Mouse (Mus musculus) hindbrain, embryonic 11.5 days (tissue): ENCODE measurements at regions not wholly inside any gene's neighbourhood (a gene's known extent, or its start where the extent isn't known, plus 50 kb on each side); places are given as distances from the start of the nearest gene placed in this dataset.

Source experiments
- ATAC-seq: fragments of 200-750 bp; cut with Nextera tagmentation; 2 replicates; pipeline ENCODE4 v1.8.0; 2017; ENCODE audit warnings: mild to moderate bottlenecking, moderate TSS enrichment, moderate library complexity; ENCODE audit not compliant: low FRiP score
- DNase-seq: peaks from one replicate; pipeline ENCODE4 v3.0.0-alpha.2; 2015; ENCODE audit warnings: low spot score
- H3K27ac ChIP-seq: fragments of 300-500 bp; sonication (generic); 2 replicates; pipeline ENCODE4 v1.5.1; 2014; ENCODE audit warnings: mild to moderate bottlenecking, low read depth, low read length
- H3K27me3 ChIP-seq: fragments of 300-500 bp; sonication (generic); 2 replicates; pipeline ENCODE4 v1.6.1; 2014; ENCODE audit warnings: mild to moderate bottlenecking, low read length, moderate library complexity, mixed read lengths; ENCODE audit not compliant: control insufficient read depth, insufficient read depth
- H3K36me3 ChIP-seq: fragments of 300-500 bp; sonication (generic); 2 replicates; pipeline ENCODE4 v1.6.1; 2014; ENCODE audit warnings: mild to moderate bottlenecking, low read length, moderate library complexity, mixed read lengths; ENCODE audit not compliant: control insufficient read depth, insufficient read depth
- H3K4me1 ChIP-seq: fragments of 300-500 bp; sonication (generic); replicated peaks from 2 replicates; pipeline ENCODE4 v1.6.1; 2014; ENCODE audit warnings: low read length, mixed read lengths; ENCODE audit not compliant: control insufficient read depth, insufficient read depth
- H3K4me2 ChIP-seq: fragments of 300-500 bp; sonication (generic); replicated peaks from 2 replicates; pipeline ENCODE4 v1.6.1; 2014; ENCODE audit warnings: mild to moderate bottlenecking, low read depth, low read length
- H3K4me3 ChIP-seq: fragments of 300-500 bp; sonication (generic); 2 replicates; pipeline ENCODE4 v1.5.1; 2014; ENCODE audit warnings: low read depth, low read length
- H3K9ac ChIP-seq: fragments of 300-500 bp; sonication (generic); 2 replicates; pipeline ENCODE4 v1.6.1; 2014; ENCODE audit warnings: low read depth, low read length
- H3K9me3 ChIP-seq: fragments of 300-500 bp; sonication (generic); 2 replicates; pipeline ENCODE4 v1.6.1; 2016; ENCODE audit warnings: low read length; ENCODE audit not compliant: control insufficient read depth
- WGBS: fragments of 180-500 bp; shearing (Covaris S2); extraction: QIAGEN DNeasy Blood & Tissue Kit; methylation state at CpG from one replicate; pipeline ENCODE4 v1.1.7; 2014; 5-methylcytosine and 5-hydroxymethylcytosine counted together

DNA sequence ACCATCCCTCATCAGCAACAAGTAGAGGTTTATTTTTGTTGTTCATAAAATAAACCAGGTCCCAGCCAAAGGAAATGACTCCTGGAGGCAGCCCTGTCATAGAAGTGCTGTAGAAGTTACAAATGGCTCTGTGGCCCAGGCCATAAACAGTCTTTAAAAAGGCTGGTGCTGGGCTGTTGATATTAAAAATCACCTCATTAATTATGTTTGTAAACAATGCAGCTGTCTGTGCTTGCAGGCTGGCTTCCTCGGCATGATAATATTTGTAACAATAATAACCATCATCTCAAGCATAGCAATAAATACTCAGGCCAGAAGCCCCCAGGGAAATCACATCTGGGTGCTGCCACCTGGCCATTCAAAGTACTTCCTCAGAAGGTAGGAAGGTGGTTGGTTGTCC, 176.5 kb downstream of the Sptssa start:
- Histone ChIP-seq H3K27me3 (no peaks in the 10 kb centered on the region), H3K4me1 (no peaks in the 10 kb centered on the region), H3K4me3 (no peak overlapping the region), H3K27ac (no peak overlapping the region), H3K36me3 (no peaks in the 10 kb centered on the region), H3K9ac (no peak overlapping the region), H3K9me3 (no peaks in the 10 kb centered on the region), H3K4me2 (no peak overlapping the region)
- ATAC-seq (no peak), DNase-seq (no peak)
- WGBS = 69% methylated on average over 1 of the region's 1 CpGs

DNA sequence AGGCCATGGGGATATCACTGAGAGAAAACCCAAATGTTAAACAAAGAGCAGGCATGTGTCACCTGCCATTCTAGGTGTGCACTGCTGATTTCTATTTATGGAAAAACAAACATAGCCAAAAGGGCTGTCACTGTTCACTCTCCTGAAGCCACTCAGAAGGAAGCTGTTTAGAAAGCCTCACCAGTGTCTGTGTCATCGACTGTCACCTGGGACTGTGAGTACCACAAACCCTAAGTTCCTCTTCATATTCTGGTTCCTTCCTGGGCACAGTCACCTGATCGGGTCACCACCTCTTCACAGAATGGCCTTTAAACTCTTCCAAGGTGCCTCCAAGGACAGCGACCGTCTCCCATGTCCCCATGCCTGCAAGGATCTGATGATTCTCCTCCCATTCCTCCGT, 183.5 kb downstream of the Sptssa start:
- H3K27me3 ChIP-seq = no peaks in the 10 kb centered on the region
- no peaks in the 10 kb centered on the region for H3K36me3 ChIP-seq
- H3K4me2 ChIP-seq = no peak overlapping the region
- ATAC-seq (no peak), DNase-seq (no peak)
- WGBS = 85% methylated on average over 5 of the region's 5 CpGs
- H3K4me3 ChIP-seq = no peak overlapping the region
- no peak overlapping the region for H3K9ac ChIP-seq
- H3K4me1 ChIP-seq = no peaks in the 10 kb centered on the region
- no peaks in the 10 kb centered on the region for H3K9me3 ChIP-seq
- H3K27ac ChIP-seq = no peak overlapping the region

DNA sequence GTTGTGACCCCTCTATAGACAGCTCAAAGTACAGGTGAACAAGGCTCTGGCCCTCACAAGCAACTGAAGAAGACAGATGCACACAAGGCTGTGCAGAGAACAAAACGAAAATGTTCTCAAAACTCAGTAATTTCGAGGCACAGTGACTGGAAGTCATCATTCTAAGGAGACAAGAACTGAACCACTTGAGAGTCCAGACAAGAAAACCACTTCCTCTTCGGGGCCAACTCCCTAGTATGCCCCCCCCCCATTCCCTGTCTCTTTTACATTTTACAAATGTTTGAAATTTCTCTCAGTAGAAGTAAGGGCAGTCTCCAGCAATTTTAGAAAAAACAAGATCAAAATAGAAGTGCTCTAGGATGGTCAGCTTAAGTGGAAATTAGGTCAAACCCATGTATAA, 184.0 kb downstream of the Sptssa start:
- H3K4me1 ChIP-seq = no peaks in the 10 kb centered on the region
- H3K36me3 ChIP-seq = no peaks in the 10 kb centered on the region
- no peak overlapping the region for H3K4me2 ChIP-seq
- no peaks in the 10 kb centered on the region for H3K27me3 ChIP-seq
- H3K4me3 ChIP-seq = no peak overlapping the region
- DNase-seq = no peak
- no peak overlapping the region for H3K27ac ChIP-seq
- 80% methylated on average over 3 of the region's 3 CpGs for WGBS
- no peak for ATAC-seq
- no peaks in the 10 kb centered on the region for H3K9me3 ChIP-seq
- no peak overlapping the region for H3K9ac ChIP-seq

DNA sequence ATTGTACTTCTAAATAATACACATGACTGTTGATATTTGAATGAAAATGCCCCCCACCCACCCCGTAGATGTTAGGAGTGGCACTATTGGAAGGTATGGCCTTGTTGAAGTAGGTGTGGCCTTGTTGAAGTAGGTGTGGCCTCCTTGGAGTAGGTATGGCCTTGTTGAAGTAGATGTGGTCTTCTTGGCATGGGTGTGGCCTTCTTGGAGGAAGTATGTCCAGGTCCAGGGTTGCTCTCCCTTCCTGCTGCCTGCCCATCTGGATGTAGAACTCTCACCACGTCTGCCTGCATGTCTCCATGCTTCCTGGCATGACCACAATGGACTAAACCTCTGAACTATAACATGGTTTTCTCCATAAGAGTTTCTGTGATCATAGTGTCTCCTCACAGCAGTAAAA, 188.7 kb downstream of the Sptssa start:
- DNase-seq (no peak), ATAC-seq (no peak)
- H3K36me3 ChIP-seq = no peaks in the 10 kb centered on the region
- no peak overlapping the region for H3K4me2 ChIP-seq
- no peak overlapping the region for H3K27ac ChIP-seq
- H3K9ac ChIP-seq = no peak overlapping the region
- no peaks in the 10 kb centered on the region for H3K9me3 ChIP-seq
- no peaks in the 10 kb centered on the region for H3K4me1 ChIP-seq
- H3K4me3 ChIP-seq = no peak overlapping the region
- H3K27me3 ChIP-seq = no peaks in the 10 kb centered on the region
- WGBS = 74% methylated on average over 2 of the region's 2 CpGs

DNA sequence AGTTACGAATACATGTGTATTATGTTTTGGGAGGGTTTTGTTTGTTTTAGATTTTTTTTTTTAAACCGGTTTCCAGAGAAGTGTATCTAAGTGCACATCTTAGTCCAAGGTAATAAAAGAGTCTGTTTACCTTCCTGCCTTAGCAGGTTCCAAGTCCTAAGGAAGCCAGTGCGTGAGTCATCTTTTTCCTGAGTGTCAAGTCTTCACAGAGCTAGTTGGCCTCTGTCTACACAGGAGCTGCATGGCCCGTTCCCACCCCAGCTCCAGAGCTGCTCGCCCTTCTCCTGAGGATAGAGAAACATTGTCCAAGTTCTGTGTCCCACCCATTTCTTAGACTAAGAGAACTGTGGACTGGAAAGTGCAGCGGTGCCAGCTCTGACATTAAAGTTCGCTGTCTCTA, 192.6 kb downstream of the Sptssa start:
- no peak overlapping the region for H3K9ac ChIP-seq
- H3K4me1 ChIP-seq = no peaks in the 10 kb centered on the region
- DNase-seq (no peak), ATAC-seq (no peak)
- no peaks in the 10 kb centered on the region for H3K9me3 ChIP-seq
- WGBS = 83% methylated on average over 7 of the region's 7 CpGs
- H3K27ac ChIP-seq = no peak overlapping the region
- H3K36me3 ChIP-seq = no peaks in the 10 kb centered on the region
- H3K27me3 ChIP-seq = no peaks in the 10 kb centered on the region
- H3K4me3 ChIP-seq = no peak overlapping the region
- no peak overlapping the region for H3K4me2 ChIP-seq

DNA sequence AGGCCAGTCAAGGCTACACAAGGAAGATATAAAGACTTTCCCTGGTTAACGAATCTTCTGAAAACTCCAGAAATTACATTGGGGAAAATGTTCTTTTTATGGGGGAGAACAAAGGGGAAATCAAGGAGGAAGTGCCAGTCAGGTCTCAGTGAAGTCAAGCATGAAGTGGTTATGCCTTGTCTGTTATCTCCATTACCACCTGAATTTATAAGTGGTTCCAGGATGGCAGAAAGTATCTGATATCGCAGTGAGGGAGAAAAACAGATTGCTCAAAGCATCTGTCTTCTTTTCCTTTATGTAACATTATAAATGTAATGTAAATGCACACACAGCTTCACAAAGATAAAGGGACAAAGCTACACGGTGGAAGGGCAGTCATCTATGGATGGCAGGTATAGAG, 195.0 kb downstream of the Sptssa start:
- ATAC-seq (no peak), DNase-seq (no peak)
- H3K27me3 ChIP-seq = no peaks in the 10 kb centered on the region
- WGBS = 89% methylated on average over 3 of the region's 3 CpGs
- H3K9ac ChIP-seq = no peak overlapping the region
- no peaks in the 10 kb centered on the region for H3K36me3 ChIP-seq
- H3K4me3 ChIP-seq = no peak overlapping the region
- H3K4me2 ChIP-seq = no peak overlapping the region
- no peaks in the 10 kb centered on the region for H3K4me1 ChIP-seq
- no peaks in the 10 kb centered on the region for H3K9me3 ChIP-seq
- H3K27ac ChIP-seq = no peak overlapping the region

DNA sequence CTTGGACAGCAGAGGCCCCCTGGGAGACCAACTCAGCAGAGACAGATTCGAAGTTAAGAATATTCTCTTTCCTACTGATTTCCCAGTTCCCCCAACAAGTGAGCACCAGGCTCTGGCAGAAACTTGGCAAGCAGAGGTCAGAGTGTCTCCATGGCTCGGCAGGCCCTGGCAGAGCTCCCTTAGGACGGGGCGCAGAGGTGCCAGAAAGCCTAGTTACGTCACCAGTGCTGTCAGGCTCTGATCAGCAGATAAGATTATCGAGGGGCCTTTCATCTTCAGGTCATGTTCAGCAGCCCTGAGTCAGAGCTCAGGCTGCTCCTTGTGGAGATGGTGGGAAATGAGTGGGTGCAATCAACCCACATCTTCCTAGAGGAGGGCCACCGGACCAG, 196.2 kb downstream of the Sptssa start:
- DNase-seq (no peak), ATAC-seq (no peak)
- Histone ChIP-seq H3K36me3 (no peaks in the 10 kb centered on the region), H3K27me3 (no peaks in the 10 kb centered on the region), H3K4me2 (no peak overlapping the region), H3K4me3 (no peak overlapping the region), H3K4me1 (no peaks in the 10 kb centered on the region), H3K9ac (no peak overlapping the region), H3K27ac (no peak overlapping the region), H3K9me3 (no peaks in the 10 kb centered on the region)
- 85% methylated on average over 7 of the region's 7 CpGs for WGBS

DNA sequence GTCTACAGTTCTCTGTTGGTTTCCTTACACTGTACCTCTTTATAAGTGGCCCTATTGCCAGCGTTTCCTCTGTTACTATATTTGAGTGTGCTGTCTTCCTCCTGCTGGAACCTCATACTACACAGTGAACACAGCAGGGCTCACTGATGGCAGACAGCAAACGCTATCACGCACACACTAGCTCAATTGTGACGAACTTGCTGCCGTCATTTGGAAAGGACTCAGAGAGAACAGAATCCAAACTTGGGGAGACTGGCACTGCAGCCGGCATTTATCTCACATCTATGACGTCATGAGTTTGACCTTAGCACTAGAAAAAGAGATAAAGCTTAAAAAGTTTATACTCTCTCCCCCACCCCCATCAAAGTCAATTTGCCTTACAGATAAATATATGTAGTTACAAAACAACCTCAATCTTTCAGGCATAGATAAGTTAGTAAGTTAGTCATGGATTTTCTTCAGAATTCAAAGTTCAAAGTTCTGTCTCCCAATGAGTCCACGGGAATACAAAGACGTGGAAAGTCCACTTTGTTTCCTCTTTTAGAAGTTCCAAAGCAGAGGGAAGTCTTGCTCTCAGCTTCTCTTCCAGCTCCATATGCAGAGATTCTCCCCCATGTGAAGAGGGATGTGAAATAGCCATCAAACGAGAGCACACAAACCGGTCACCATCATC, 196.8 kb downstream of the Sptssa start:
- Histone ChIP-seq H3K27ac (no peak overlapping the region), H3K4me1 (no peaks in the 10 kb centered on the region), H3K9ac (no peak overlapping the region), H3K9me3 (no peaks in the 10 kb centered on the region), H3K4me2 (no peak overlapping the region), H3K4me3 (no peak overlapping the region), H3K36me3 (no peaks in the 10 kb centered on the region), H3K27me3 (no peaks in the 10 kb centered on the region)
- ATAC-seq = no peak
- WGBS = 83% methylated on average over 11 of the region's 11 CpGs
- DNase-seq = no peak

DNA sequence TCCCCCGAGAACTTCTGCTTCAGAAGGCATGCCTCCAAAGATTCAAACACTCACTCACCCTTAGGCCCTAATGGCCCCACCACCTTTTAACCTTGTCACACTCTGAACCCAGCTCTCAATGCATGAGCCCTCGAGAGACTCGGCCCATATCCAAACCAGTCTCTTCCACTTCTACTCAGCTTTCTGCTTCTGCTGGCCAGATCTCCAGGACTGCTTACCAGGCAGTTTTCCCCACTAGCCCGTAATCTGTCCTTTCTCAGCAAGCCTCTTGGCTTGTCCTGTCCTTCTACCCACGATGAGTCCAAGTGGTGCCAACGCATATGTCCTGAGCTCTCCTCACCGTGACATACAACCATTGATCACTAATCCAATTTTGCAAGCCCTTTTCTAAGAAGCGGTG, 199.6 kb downstream of the Sptssa start:
- Histone ChIP-seq H3K36me3 (no peaks in the 10 kb centered on the region), H3K4me2 (no peak overlapping the region), H3K4me3 (no peak overlapping the region), H3K9me3 (no peaks in the 10 kb centered on the region), H3K4me1 (no peaks in the 10 kb centered on the region), H3K27me3 (no peaks in the 10 kb centered on the region), H3K27ac (no peak overlapping the region), H3K9ac (no peak overlapping the region)
- WGBS = 90% methylated on average over 8 of the region's 8 CpGs
- ATAC-seq = no peak
- no peak for DNase-seq
